In the genomic region with DNA sequence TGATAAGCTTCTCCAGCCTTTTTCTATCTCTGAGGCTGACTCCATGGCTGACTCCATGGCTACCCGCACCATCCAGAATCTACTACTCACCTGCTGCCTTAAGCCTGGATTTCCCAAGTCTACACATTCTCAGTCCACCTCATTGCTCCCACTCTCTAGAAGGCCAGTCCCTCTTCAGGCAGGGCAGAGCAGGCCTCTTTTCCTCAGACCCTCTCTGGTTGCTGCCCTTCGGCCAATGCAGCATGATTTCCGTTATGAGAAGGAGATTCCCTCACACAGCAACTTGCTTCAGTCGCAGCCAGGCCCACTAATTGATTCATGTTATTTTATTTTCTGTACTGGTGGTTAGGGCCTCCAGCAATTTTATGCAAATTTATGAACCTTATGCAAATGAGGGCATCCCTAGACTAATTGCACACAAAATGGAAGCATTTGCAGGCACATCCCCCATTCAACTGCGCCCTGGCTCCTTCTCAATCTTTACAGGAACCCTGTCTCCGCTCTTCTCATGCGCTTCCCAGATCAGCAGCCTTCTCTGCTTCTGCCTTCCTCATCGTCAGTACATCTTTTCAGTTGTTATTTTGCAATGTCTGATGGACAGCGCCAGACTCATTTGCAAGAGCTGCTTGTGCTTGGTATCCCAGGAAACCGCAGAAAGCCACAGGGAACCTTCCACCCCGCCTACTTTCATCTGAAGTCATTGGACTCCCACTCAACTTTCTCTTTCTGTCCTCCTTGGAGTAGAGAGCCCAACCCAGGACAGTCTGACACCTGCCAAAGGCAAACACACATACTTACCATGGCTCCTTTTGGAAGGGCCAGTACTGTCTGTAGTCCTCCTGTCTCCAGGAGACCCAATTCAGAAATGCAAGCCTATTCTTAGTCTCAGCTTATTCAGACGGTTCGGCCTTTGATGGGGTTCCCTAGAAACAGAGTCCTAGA, we compare ENCODE assay signal across 15 mouse cellular contexts.
DNase-seq lines count a peak whose midpoint lies in the region; ATAC-seq lines count a peak whose summit lies in the region.
"Had no signal": no experiment of that assay in that cellular context is flagged by ENCODE, and none has a peak within 500 bp of the region (broad histone marks: within the 10 kb centered on the region; RNA-seq: fewer than 3 reads in every experiment).

No protein-coding gene starts in this region.

- no peak overlapping the region for H3K4me3 ChIP-seq in neural tube, embryonic 11.5 days (ENCODE audit: low read depth, low read length)
- no peak overlapping the region for H3K4me3 ChIP-seq in neural tube, embryonic 15.5 days (replicated peaks)
- H3K4me3 ChIP-seq in kidney, embryonic 14.5 days (ENCODE audit: low read length) = no peak overlapping the region
- H3K4me3 ChIP-seq: erythroblast, embryonic 14.5 days; limb, embryonic 13.5 days had no signal

- no peaks in the 10 kb centered on the region for H3K27me3 ChIP-seq in neural tube, embryonic 11.5 days (ENCODE audit: control insufficient read depth, insufficient read depth, low read length)
- no peaks in the 10 kb centered on the region for H3K27me3 ChIP-seq in neural tube, embryonic 15.5 days (replicated peaks)
- H3K27me3 ChIP-seq in kidney, embryonic 14.5 days (ENCODE audit: control insufficient read depth, insufficient read depth, low read length) = no peaks in the 10 kb centered on the region

- no peaks in the 10 kb centered on the region for H3K9me3 ChIP-seq in neural tube, embryonic 11.5 days (ENCODE audit: control insufficient read depth, low read length)
- H3K9me3 ChIP-seq in neural tube, embryonic 15.5 days (replicated peaks) = no peaks in the 10 kb centered on the region
- H3K9me3 ChIP-seq in kidney, embryonic 14.5 days (ENCODE audit: control insufficient read depth, low read length) = no peaks in the 10 kb centered on the region
- H3K9me3 ChIP-seq: limb, embryonic 13.5 days had no signal

- H3K4me1 ChIP-seq in neural tube, embryonic 11.5 days (ENCODE audit: control insufficient read depth, insufficient read depth, low read length) = no peaks in the 10 kb centered on the region
- H3K4me1 ChIP-seq in neural tube, embryonic 15.5 days = peaks cover 10% of the 10 kb centered on the region; the same call in 1 of the 2 replicates
- no peaks in the 10 kb centered on the region for H3K4me1 ChIP-seq in kidney, embryonic 14.5 days (ENCODE audit: control insufficient read depth, insufficient read depth, low read length)
- H3K4me1 ChIP-seq: limb, embryonic 13.5 days had no signal

- no peak overlapping the region for H3K4me2 ChIP-seq in neural tube, embryonic 11.5 days (ENCODE audit: low read depth)
- no peak overlapping the region for H3K4me2 ChIP-seq in neural tube, embryonic 15.5 days
- H3K4me2 ChIP-seq in kidney, embryonic 14.5 days (replicated peaks; ENCODE audit: low read depth, low read length) = no peak overlapping the region
- H3K4me2 ChIP-seq: heart, embryonic 11.5 days; limb, embryonic 13.5 days had no signal

- intact Hi-C loops in left cerebral cortex, postnatal 36 days (cut with DNase I) = no loop called here
- intact Hi-C loops in heart, postnatal 25 days (cut with DNase I) = no loop called here

- H3K27ac ChIP-seq in neural tube, embryonic 11.5 days (ENCODE audit: low read depth, low read length) = no peak overlapping the region
- H3K27ac ChIP-seq in neural tube, embryonic 15.5 days (replicated peaks) = no peak overlapping the region
- H3K27ac ChIP-seq in kidney, embryonic 14.5 days (ENCODE audit: low read depth, low read length) = no peak overlapping the region
- H3K27ac ChIP-seq: limb, embryonic 13.5 days; macrophage had no signal

- no peak overlapping the region for H3K9ac ChIP-seq in neural tube, embryonic 11.5 days (ENCODE audit: low read length)
- H3K9ac ChIP-seq in neural tube, embryonic 15.5 days (replicated peaks) = no peak overlapping the region
- no peak overlapping the region for H3K9ac ChIP-seq in kidney, embryonic 14.5 days (ENCODE audit: low read depth, low read length)
- H3K9ac ChIP-seq: limb, embryonic 13.5 days had no signal

- no peaks in the 10 kb centered on the region for H3K36me3 ChIP-seq in neural tube, embryonic 11.5 days (ENCODE audit: control insufficient read depth, insufficient read depth, low read length)
- no peaks in the 10 kb centered on the region for H3K36me3 ChIP-seq in neural tube, embryonic 15.5 days
- H3K36me3 ChIP-seq in kidney, embryonic 14.5 days (ENCODE audit: control insufficient read depth, insufficient read depth, low read length) = no peaks in the 10 kb centered on the region
- H3K36me3 ChIP-seq: limb, embryonic 13.5 days had no signal

- 70% methylated on average over 13 of the region's 13 CpGs for WGBS in neural tube, embryonic 11.5 days
- 38% methylated on average over 13 of the region's 13 CpGs for WGBS in neural tube, embryonic 15.5 days
- 79% methylated on average over 13 of the region's 13 CpGs for WGBS in kidney, embryonic 14.5 days

- peak; percentile 30 for DNase-seq in neural tube, embryonic 11.5 days (ENCODE audit: low spot score)
- peak; percentile 20 to 25 for DNase-seq in frontal cortex, postnatal 14 days (ENCODE audit: low spot score in 2 of 2)
- DNase-seq in left cerebral cortex, postnatal 36 days (ENCODE audit: low spot score in 2 of 2) = peak; percentile 17 to 29
- peak; percentile 31 for DNase-seq in right cerebral cortex, postnatal 25 days
- no peak for DNase-seq in heart, postnatal 25 days (ENCODE audit: low spot score)
- DNase-seq: cerebellum, adult 11 months; kidney, adult 18-20 months; thymus, postnatal 36 days had no signal

- no peak for ATAC-seq in neural tube, embryonic 11.5 days (ENCODE audit: insufficient read depth, low FRiP score, low TSS enrichment)
- no peak for ATAC-seq in neural tube, embryonic 15.5 days (ENCODE audit: low FRiP score)
- no peak for ATAC-seq in megakaryocyte-erythroid progenitor cell, adult 5-6 weeks (replicated peaks; ENCODE audit: low FRiP score, low TSS enrichment, poor library complexity, severe bottlenecking)
- no peak for ATAC-seq in kidney, embryonic 14.5 days (ENCODE audit: low FRiP score, low TSS enrichment)
